Mouse (Mus musculus) myocyte (in vitro differentiated cells): ENCODE results near the gene Naa10.

Experiments used
- CEBPB ChIP-seq: IDR thresholded peaks from 2 replicates; pipeline ENCODE4 v1.6.1; 2011; ENCODE audit warnings: mild to moderate bottlenecking, moderate library complexity; ENCODE audit not compliant: poor library complexity, insufficient read depth, severe bottlenecking
- MAX ChIP-seq: IDR thresholded peaks from one replicate; pipeline ENCODE4 v1.6.1; 2011; ENCODE audit warnings: low read depth, mild to moderate bottlenecking, control low read depth
- MYOD1 ChIP-seq, 3 experiments: IDR thresholded peaks; one replicate each; pipeline ENCODE4 v1.6.1; 2011; ENCODE audit warnings: control low read depth in 2 of 3, low read depth in 2 of 3, mild to moderate bottlenecking in 2 of 3, moderate library complexity in 1 of 3; ENCODE audit not compliant: insufficient read length in 2 of 3, control insufficient read depth in 1 of 3
- MYOG ChIP-seq, 3 experiments: IDR thresholded peaks; one replicate each; pipeline ENCODE4 v1.6.1; 2011; ENCODE audit warnings: control low read depth in 2 of 3, low read depth in 2 of 3, mild to moderate bottlenecking in 2 of 3; ENCODE audit not compliant: insufficient read length in 2 of 3, control insufficient read depth in 1 of 3, insufficient read depth in 1 of 3
- POLR2A ChIP-seq: IDR thresholded peaks from one replicate; pipeline ENCODE4 v1.6.1; 2011; ENCODE audit warnings: low read depth, mild to moderate bottlenecking, control low read depth, moderate library complexity; ENCODE audit not compliant: insufficient read length
- POLR2AphosphoS2 ChIP-seq: IDR thresholded peaks from one replicate; pipeline ENCODE4 v1.6.1; 2011; ENCODE audit warnings: low read depth, control low read depth; ENCODE audit not compliant: insufficient read length
- TCF12 ChIP-seq: IDR thresholded peaks from one replicate; pipeline ENCODE4 v1.6.1; 2011; ENCODE audit warnings: mild to moderate bottlenecking, control low read depth; ENCODE audit not compliant: poor library complexity, insufficient read depth, severe bottlenecking
- TCF3 ChIP-seq: IDR thresholded peaks from one replicate; pipeline ENCODE4 v1.6.1; 2011; ENCODE audit warnings: low read depth, control low read depth; ENCODE audit not compliant: insufficient read length
- USF1 ChIP-seq: IDR thresholded peaks from one replicate; pipeline ENCODE4 v1.6.1; 2011; ENCODE audit warnings: low read depth, mild to moderate bottlenecking, control low read depth, moderate library complexity

- no peak for TF ChIP-seq POLR2A
- TF ChIP-seq USF1: no peak
- no peak for TF ChIP-seq MYOG (IDR thresholded peaks at IDR 0.05; ENCODE audit: control insufficient read depth in 1 of 3, insufficient read depth in 1 of 3, insufficient read length in 2 of 3, low read depth in 2 of 3)
- TF ChIP-seq MYOD1 (IDR thresholded peaks at IDR 0.05; ENCODE audit: control insufficient read depth in 1 of 3, insufficient read length in 2 of 3, low read depth in 2 of 3): no peak
- TF ChIP-seq MAX: no peak
- no peak for TF ChIP-seq CEBPB
- TF ChIP-seq TCF3: no peak
- TF ChIP-seq POLR2AphosphoS2: no peak
- TF ChIP-seq TCF12: no peak
Measured at GRCm38 (mm10) chrX:73918631-73919030, 3.1 kb downstream of the Naa10 start.
